Mouse (Mus musculus) thymus, adult 2 months (tissue): ENCODE results near the gene Cactin. TPM values are rescaled to one million over a fixed set of nuclear protein-coding genes. Genes with fewer than 3 reads are reported as not detected.

Source experiments
- DNase-seq: peaks from one replicate; pipeline ENCODE4 v3.0.0; 2021
- H3K27ac ChIP-seq: fragments of 200-500 bp; 2 replicates; pipeline ENCODE4 v1.5.1; 2012; ENCODE audit warnings: low read length, control low read depth; ENCODE audit not compliant: control insufficient read depth, insufficient read depth
- H3K27me3 ChIP-seq: fragments of 200-500 bp; 2 replicates; pipeline ENCODE4 v1.6.1; 2012; ENCODE audit warnings: mild to moderate bottlenecking, low read length, moderate library complexity, mixed read lengths; ENCODE audit not compliant: control insufficient read depth, insufficient read depth
- H3K36me3 ChIP-seq: fragments of 200-500 bp; 2 replicates; pipeline ENCODE4 v1.6.1; 2012; ENCODE audit warnings: mild to moderate bottlenecking, low read length, moderate library complexity; ENCODE audit not compliant: control insufficient read depth, insufficient read depth
- H3K4me1 ChIP-seq: fragments of 200-500 bp; replicated peaks from 2 replicates; pipeline ENCODE4 v1.6.1; 2012; ENCODE audit warnings: low read length; ENCODE audit not compliant: control insufficient read depth, insufficient read depth
- H3K4me3 ChIP-seq: fragments of 200-500 bp; 2 replicates; pipeline ENCODE4 v1.5.1; 2012; ENCODE audit warnings: mild to moderate bottlenecking, low read length, control low read depth, moderate library complexity; ENCODE audit not compliant: control insufficient read depth, insufficient read depth
- CTCF ChIP-seq: fragments of 200-500 bp; IDR thresholded peaks from 2 replicates; pipeline ENCODE4 v1.5.1; 2012; ENCODE audit warnings: mild to moderate bottlenecking, control low read depth, low read length, moderate library complexity, borderline replicate concordance; ENCODE audit not compliant: control insufficient read depth, poor library complexity, insufficient read depth; ENCODE audit errors: extremely low read depth
- POLR2A ChIP-seq: fragments of 200-500 bp; IDR thresholded peaks from 2 replicates; pipeline ENCODE4 v1.6.1; 2012; ENCODE audit warnings: mild to moderate bottlenecking, low read length, control low read depth, moderate library complexity; ENCODE audit not compliant: control insufficient read depth, poor library complexity, insufficient read depth; ENCODE audit errors: extremely low read depth
- WGBS: fragments of 180-500 bp; shearing (Covaris S2); methylation state at CpG from one replicate; pipeline ENCODE4 v1.1.7; 2018; 5-methylcytosine and 5-hydroxymethylcytosine counted together
- polyA plus RNA-seq: library from polyadenylated mRNA; depleted of rRNA; stranded (reverse); fragments of >200 nt; gene quantifications from 2 replicates; pipeline ENCODE4 v1.2.3, GENCODE M21; 2012

The Cactin gene
- polyA plus RNA-seq, 1 experiment: 89.3 TPM

GRCm38 (mm10) chr10:81302288-81302687, 18.6 kb upstream of the Cactin start:
- no peak for DNase-seq
- Histone ChIP-seq H3K36me3 (peaks cover 17% of the 10 kb centered on the region), H3K4me1 (peaks cover 75% of the 10 kb centered on the region), H3K27ac (no peak overlapping the region), H3K4me3 (no peak overlapping the region), H3K27me3 (no peaks in the 10 kb centered on the region)
- TF ChIP-seq POLR2A (no peak), CTCF (no peak)
- WGBS: 61% methylated on average over 4 of the region's 4 CpGs

- DNase-seq: no peak
- peaks cover 70% of the 10 kb centered on the region for H3K4me1 ChIP-seq
- 9% methylated on average over 14 of the region's 14 CpGs for WGBS
- no peaks in the 10 kb centered on the region for H3K27me3 ChIP-seq
- H3K27ac ChIP-seq: 0 out of 2 replicates have a peak overlapping the region, but pooled peaks have one; percentile 12
- peaks cover 22% of the 10 kb centered on the region for H3K36me3 ChIP-seq
- no peak for TF ChIP-seq POLR2A
- no peak for TF ChIP-seq CTCF
- H3K4me3 ChIP-seq: no peak overlapping the region
Observed at GRCm38 (mm10) chr10:81302781-81303218, 18.1 kb upstream of the Cactin start.

GRCm38 (mm10) chr10:81303258-81303657, 17.6 kb upstream of the Cactin start:
- no peaks in the 10 kb centered on the region for H3K27me3 ChIP-seq
- H3K4me1 ChIP-seq: peaks cover 66% of the 10 kb centered on the region
- no peak for DNase-seq
- WGBS: 26% methylated on average over 10 of the region's 10 CpGs
- TF ChIP-seq CTCF (0 out of 2 replicates have a peak, but pooled peaks have one; percentile 31), POLR2A (no peak)
- 0 out of 2 replicates have a peak overlapping the region, but pooled peaks have one; percentile 1 for H3K4me3 ChIP-seq
- peaks cover 26% of the 10 kb centered on the region for H3K36me3 ChIP-seq
- H3K27ac ChIP-seq: peak overlapping the region; percentile 12; the same call in 1 of the 2 replicates

- Histone ChIP-seq H3K4me1 (peaks cover 61% of the 10 kb centered on the region), H3K36me3 (peaks cover 32% of the 10 kb centered on the region), H3K4me3 (no peak overlapping the region), H3K27ac (peak overlapping the region; percentile 37), H3K27me3 (no peaks in the 10 kb centered on the region)
- TF ChIP-seq CTCF (no peak), POLR2A (no peak)
- DNase-seq: peak; percentile 74
- WGBS: 17% methylated on average over 7 of the region's 7 CpGs
Observed at GRCm38 (mm10) chr10:81303761-81304160, 17.1 kb upstream of the Cactin start.

GRCm38 (mm10) chr10:81304597-81305238, 16.2 kb upstream of the Cactin start:
- peaks cover 41% of the 10 kb centered on the region for H3K36me3 ChIP-seq
- H3K27me3 ChIP-seq: no peaks in the 10 kb centered on the region
- TF ChIP-seq POLR2A: no peak
- TF ChIP-seq CTCF: peak; percentile 91; the same call in 1 of the 2 replicates
- peaks cover 51% of the 10 kb centered on the region for H3K4me1 ChIP-seq
- H3K4me3 ChIP-seq: no peak overlapping the region
- no peak overlapping the region for H3K27ac ChIP-seq
- DNase-seq: peak; percentile 69
- WGBS: 28% methylated on average over 8 of the region's 9 CpGs

GRCm38 (mm10) chr10:81305663-81306062, 15.2 kb upstream of the Cactin start:
- Histone ChIP-seq H3K27me3 (no peaks in the 10 kb centered on the region), H3K4me3 (no peak overlapping the region), H3K36me3 (peaks cover 51% of the 10 kb centered on the region), H3K4me1 (peaks cover 42% of the 10 kb centered on the region), H3K27ac (no peak overlapping the region)
- no peak for DNase-seq
- TF ChIP-seq CTCF (no peak), POLR2A (no peak)
- WGBS: 94% methylated on average over 14 of the region's 14 CpGs
